Mouse (Mus musculus): Measurements from ENCODE around the gene Cyp2a22.
"Not testable (repeated sequence)": the region's sequence is repeated elsewhere in the genome, so short reads cannot be mapped to it uniquely, and the experiment has no call there.

GRCm38 (mm10) chr7:26917114-26917513, 22.1 kb downstream of the Cyp2a22 start:
- TF ChIP-seq POLR2A, CTCF (IDR thresholded peaks at IDR 0.05; ENCODE audit: extremely low read depth, insufficient read depth, low read length): not testable (repeated sequence)

All from cortical plate, adult 2 months (tissue).